Mouse (Mus musculus): ENCODE data around the gene Usp15.

The Usp15 gene

DNA sequence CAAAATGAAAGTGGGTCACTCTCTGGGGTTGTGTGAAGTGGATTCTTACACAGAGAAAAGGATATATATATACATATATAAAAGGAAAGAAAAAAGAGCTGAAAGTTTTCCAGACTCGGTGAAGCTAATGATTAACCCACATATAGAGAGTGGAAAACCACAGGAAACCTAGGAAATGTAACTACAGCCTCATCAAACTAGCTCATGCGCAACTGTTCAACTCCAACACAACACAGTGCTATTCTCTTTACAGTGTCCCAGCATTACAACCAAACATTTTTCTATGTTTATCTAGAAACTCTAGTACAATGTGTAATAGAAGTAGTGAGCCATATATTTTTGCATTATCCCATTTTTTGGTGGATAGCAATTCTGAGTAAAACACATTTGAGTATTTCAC lies 96.2 kb downstream of the Usp15 start:
- DNase-seq = no peak

DNA sequence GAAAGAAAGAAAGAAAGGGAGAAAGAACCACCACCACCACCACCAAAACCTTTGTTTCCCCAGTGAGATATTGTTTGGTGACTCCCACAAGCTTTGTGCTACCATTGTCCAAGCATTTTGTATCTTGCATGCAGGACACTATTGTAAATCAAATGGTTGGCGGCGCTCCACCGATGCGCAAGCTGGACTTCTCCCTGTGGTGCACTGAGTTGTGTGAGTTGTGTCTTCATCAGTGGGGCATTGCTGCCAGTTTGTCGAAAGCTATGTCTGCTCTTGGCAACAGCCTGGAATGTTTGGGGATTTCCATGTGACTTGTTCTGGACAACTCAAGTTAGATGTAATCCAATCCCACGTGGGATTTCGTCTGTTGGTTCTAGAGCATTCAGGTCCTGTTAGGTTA lies 102.3 kb downstream of the Usp15 start:
- peak; percentile 23 for DNase-seq

- no peak for DNase-seq
Observed at GRCm38 (mm10) chr10:123092577-123092976, 104.2 kb downstream of the Usp15 start.

GRCm38 (mm10) chr10:123091737-123092136 lies 105.1 kb downstream of the Usp15 start:
- peak; percentile 67 to 69 for DNase-seq

DNA sequence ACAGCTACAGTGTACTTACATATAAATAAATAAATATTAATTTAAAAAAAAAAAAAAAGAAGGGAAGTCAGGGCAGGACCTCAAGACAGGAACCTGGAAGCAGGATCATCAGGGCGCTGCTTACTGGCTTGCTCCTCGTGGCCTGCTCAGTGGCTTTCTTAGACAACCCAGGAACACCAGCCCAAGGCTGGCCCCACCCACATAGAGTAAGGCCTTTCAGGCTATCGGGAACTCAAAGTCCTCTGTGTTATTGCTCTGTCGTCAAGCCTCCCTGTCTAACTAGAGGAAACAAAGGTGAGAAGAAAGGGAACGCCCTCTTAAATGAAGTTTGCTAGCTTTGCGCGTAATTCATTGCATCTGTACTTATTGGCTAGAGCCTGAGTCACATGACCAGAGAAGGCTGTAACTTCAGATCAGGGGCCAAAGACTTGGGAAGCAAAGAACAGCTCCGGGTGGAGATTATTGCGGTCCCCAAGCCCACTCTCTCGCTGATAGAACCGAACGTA lies 107.3 kb downstream of the Usp15 start:
- no peak for DNase-seq

DNA sequence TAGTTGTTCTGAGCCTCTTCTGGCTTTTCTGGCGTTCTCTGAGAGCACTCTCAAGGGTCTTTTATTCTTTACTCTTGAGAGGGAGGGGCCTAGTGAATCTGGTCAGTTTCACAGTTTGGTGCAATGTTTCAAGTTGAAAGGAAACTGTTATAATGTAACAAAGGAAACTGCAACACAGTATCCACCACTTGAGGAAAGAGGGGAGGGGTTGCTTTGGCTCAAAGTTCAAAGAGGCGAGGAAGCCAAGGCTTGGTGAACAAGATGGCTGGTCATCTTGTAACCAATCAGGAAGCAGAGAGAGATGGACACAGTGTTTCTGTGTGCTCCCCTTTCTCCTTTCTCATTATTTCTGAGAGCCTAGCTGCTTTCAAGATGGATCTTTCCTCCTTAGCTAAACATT lies 109.9 kb downstream of the Usp15 start:
- no peak for DNase-seq

DNA sequence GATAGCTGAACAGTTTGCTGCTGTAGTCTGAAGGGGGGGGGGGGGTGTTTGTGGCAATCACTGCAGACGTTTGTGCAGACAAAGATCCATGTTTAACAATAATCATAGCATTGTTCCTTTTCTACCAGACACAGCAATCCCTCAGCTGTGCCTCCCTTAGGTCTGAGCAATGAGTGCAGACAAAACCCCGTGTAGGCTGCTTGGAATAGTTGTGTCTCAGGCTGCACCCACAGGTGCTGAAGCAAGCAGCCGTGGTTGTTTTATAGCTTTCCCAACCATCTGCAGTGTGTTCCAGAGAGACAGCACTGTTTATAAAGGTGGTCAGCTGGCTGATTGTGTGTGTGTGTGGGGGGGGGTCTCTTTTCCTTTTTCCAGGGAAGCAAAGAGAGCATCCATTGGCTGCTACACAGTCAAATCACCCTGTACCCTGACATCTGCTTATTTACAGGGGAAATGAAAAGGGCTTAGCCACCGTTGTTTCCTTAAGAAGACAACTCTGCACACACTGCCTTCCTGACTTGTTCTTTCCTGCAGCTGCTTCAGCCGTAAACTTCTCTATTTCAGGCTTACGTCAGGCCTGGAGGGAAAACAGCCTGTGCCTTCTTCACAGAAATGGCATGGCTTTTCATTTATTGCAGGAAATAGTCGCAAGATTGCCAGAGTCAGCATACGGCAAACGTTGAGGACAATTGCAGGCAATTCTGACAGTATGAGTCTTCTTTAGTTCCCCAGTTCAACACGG lies 111.7 kb downstream of the Usp15 start:
- no peak for DNase-seq

GRCm38 (mm10) chr10:123084307-123084706 lies 112.5 kb downstream of the Usp15 start:
- DNase-seq = no peak

DNA sequence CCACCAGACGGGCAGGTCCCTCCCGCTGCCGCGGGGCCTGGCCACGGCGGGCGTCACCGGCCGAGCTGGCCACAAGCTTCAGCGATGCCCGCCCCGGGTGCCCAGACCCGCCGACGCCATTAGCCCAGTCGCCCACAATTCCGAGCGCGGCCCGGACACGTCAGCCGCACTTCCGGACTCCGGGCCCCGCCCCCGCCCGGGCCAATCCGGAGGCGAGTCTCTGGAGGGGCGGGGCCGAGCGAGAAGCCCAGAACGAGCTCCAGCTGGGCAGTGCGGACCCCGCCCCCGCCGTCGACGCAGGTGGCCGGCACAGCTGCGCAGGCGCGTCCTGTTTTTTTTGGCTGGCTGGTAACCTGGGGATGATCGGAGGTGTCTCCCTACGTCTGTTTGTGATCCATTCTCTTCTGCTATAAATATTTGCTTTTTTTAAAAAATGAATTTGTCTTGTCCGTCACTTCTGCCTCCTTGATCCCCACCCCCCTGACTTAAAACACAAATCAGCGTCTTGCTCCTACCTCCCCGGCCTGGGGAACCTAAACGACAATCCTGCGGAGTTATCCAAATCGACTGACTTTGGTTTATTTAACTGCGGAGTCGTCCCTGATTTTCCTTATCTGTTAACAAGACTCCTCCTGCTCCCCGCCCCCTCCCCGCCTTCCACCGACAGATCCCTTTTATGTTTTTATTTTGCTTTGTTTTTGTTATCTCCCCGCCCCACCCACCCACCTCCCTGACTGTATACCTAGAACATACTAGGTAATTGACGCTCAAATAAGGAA lies 120.4 kb downstream of the Usp15 start, which contains the start of gene Mon2:
TSS of gene Mon2 (minus strand) at position 261 of the 779 bp plus-strand sequence.
- peak; percentile 98 to 99 for DNase-seq

- DNase-seq = no peak
Observed at GRCm38 (mm10) chr10:123075751-123076242, 121.0 kb downstream of the Usp15 start.

GRCm38 (mm10) chr10:123071997-123072396 lies 124.8 kb downstream of the Usp15 start:
- no peak for DNase-seq

GRCm38 (mm10) chr10:123063021-123063420 lies 133.8 kb downstream of the Usp15 start:
- no peak for DNase-seq

DNA sequence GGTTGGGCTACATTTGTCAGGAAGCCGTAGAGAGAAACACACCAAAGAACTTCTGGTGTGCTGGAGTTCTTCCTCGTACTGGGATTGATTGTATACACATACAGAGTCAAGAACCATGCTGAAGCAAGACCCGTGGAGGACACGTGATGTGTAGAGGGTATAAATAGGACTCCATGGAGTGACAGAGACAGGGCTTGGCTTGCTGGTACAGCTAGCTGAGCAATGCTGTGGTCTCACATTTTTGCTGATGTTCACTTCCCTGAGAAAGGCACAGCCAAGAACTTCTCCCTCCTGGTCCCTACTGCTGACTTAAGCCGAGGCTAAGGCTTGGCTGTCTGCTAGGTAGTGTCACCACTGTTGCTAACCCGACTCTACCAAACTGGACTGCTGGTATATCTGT lies 136.0 kb downstream of the Usp15 start:
- DNase-seq = no peak

DNA sequence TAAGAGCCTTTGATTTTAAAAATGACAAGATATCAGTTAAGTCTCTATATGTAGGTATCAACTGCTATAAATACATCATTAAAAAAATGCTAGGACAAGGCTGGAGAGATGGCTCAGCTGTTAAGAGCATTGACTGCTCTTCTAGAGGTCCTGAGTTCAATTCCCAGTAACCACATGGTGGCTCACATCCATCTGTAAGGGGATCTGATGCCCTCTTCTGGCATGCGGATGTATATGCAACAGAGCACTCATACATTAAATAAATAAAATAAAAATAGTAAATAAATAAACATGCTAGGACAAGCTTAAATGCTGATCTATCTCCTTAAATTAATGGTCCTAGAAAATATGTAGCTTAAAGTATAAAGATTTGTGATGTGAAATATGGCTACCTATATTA lies 139.7 kb downstream of the Usp15 start:
- no peak for DNase-seq

DNA sequence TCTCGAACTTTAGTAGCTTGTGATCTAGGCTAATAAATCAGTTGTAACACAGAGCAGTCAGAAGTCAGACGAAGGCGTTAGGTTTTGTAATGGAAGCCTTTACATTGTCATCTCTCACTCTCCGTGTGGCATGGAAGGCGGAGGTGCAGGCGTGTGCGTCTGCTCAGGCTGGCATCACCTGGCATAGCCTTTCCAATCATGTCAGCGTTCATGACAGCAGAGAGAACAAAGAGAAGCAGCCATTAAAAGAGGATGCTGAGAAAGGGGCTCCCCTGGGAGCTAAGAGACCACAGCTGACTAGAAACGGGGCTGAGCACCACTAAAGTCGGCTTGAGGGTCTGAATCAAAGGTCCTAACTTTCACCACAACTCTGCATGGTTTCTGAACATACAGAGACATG lies 140.3 kb downstream of the Usp15 start:
- DNase-seq = no peak

DNA sequence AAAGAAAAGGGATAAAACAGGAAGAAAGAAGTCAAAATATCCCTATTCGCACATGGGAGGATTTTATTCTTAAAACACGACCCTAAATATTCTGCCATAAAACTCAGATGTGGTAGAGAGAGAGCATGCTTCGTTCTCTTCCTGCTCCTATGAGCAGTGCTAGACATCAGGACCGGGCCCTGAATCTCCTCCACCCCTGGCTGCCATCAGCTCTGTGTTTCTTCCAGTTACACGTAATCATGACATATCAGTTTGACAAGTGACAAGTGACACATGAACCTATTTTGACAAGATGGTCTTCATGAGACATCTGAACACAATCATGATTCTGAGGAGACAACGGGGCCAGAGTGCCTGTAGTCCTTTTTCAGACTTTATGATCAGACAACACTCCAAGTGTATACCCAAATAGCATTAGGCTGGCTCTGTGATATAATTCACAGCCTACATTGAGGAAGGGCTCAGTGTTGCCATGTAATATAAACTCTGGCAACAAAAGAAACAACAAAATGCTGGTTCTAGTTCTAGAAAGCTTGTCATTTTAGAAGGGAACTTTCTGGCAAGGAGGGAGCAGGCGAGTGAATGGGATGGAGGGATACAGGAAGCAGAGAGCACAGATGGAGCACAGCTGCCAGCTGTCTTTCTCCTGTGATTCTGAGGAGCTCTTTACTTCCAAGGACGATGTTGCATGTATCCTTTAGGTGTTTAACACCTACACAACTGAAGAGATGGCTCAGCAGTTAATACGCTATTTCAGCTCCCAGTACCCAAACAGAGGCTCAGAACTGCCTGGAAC lies 141.4 kb downstream of the Usp15 start:
- DNase-seq = peak in 1 of 2 experiments; percentile 14
